Mouse (Mus musculus): ENCODE data around the gene B3gnt7. TPM values are rescaled to one million over a fixed set of nuclear protein-coding genes. Genes with fewer than 3 reads are reported as not detected.
"Not testable (repeated sequence)": the region's sequence is repeated elsewhere in the genome, so short reads cannot be mapped to it uniquely, and the experiment has no call there.

The B3gnt7 gene
- total RNA-seq, 4 experiments from 2014 or later: 0.20 to 0.68 (median 0.46) TPM

- no peak for DNase-seq
Measured at GRCm38 (mm10) chr1:86303063-86303872, 636 bp downstream of the B3gnt7 start.

DNA sequence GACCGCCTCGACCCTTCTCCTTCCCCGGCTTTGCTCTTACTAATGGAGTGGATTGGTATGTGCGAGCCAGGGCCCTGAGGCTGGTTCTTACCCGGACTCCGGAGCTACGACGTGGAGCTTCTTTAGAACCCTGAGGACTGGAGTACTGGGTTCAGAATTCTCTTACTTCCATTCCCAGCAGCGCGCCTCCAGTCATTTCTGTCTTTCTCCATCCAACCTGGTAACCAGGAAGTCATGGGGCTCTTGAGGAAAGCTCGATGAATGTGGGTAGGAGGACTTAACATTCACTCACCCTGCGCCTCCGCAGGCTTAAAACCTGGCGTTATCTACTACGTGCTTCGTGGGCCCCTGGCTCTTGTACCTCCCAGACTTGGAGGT, 1.2 kb downstream of the B3gnt7 start:
- DNase-seq: no peak

GRCm38 (mm10) chr1:86306686-86307085, 4.1 kb downstream of the B3gnt7 start:
- no peak for DNase-seq

GRCm38 (mm10) chr1:86307177-86307762, 4.6 kb downstream of the B3gnt7 start:
- DNase-seq: no peak

DNA sequence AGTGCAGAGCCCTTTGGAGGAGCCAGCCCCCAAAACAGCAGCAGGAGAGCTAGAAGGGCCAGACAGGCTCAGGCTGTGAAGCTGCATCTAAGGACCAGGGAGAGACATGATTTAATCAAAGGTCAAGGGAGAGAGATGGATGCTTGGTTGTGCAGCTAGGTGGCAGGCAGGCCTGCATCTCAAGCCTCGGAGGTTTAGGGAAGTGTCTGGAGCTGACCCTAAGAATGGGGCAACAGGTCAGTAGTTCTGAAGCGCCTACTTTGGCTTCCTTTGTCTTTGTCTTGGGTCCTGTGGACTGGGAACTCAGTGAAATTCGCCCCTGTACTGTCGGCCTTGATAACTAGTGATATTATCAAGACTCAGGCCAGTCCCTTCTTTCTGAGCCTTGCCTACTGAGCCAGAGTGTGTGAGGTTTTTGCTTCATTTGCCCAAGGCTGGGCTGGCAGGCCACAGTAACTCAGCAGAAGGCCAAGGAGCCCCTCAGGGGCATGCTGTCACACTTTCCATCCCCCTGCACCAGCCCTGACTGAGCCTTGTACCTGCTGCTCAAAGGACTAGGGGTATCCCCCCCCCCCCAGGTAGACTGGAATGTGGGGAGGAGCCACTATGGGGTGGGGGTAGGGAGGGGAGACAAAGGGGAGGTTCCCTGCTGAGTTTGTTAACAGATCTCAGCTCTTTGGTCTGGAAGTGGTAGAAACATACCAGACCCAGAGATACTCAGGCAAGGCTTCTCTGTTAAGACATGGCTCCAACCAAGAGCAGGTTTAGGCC, 5.4 kb downstream of the B3gnt7 start:
- DNase-seq: no peak

- no peak for DNase-seq
Measured at GRCm38 (mm10) chr1:86309270-86309833, 6.7 kb downstream of the B3gnt7 start.

- DNase-seq: no peak
Measured at GRCm38 (mm10) chr1:86310536-86311310, 8.1 kb downstream of the B3gnt7 start.

- DNase-seq: no peak
Measured at GRCm38 (mm10) chr1:86311467-86312005, 8.9 kb downstream of the B3gnt7 start.

DNA sequence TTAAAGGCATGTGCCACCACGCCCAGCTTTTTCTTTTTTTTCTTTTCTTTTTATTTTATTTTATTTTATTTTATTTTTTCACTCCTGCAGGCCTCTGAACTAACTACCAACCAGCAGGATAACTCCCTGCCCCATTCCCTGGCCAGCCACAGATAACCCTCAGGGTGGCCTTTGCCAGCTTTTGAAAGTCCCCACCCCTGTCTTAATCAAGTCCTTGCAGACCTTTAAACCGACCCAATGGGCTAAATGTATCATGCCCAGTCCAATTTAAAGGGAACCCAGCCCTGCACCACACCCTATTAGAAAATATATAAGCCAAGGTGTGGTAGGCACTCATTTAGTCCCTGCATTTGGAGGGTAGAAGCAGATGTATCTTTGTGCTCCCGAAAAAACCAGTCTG, 9.6 kb downstream of the B3gnt7 start:
- no peak for DNase-seq

- DNase-seq: no peak
Measured at GRCm38 (mm10) chr1:86313096-86313771, 10.6 kb downstream of the B3gnt7 start.

DNA sequence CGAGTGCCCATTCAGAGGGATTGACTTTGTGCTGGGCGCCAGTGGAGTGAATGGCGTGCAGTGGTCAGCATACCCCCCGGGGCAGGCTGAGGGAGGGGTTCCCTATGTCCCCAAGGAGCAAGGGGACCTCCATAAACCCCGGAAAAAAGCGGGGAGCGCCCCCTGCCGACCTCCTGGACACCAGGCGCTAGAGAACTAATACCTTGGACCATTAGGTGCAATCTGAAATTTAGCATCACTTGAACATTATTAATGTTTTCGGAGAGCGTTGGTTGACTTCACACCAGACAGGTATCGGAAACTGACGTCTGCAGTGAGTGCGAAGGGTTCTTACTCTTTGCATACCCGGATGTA, 11.1 kb downstream of the B3gnt7 start:
- no peak for DNase-seq

DNA sequence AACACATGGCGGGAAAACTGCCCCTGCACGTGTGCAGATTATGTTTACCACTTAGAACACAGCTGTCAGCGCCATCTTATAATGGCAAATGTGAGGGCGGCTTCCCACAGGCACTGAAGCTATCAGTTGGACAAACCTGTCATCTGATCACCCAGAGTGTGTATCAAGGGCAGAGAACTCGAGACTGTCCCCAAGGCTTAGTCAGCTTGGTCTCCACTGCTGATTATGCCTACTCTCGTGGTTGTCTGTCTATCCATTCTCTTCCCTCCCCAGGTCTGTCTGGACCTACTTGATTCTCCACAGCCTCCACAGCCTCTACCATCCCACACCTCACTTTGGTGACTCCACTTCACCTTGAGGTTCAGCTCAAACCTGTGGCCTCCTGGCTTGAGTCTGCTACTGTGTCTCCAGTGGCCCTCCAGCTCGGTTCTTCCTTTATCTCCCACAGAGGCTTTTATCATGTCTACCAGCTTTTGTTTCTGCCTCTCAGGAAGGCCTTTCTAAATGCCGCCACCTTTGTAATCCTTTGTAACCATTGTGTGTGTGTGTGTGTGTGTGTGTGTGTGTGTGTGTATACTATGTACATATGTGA, 18.3 kb downstream of the B3gnt7 start:
- no peak for DNase-seq

DNA sequence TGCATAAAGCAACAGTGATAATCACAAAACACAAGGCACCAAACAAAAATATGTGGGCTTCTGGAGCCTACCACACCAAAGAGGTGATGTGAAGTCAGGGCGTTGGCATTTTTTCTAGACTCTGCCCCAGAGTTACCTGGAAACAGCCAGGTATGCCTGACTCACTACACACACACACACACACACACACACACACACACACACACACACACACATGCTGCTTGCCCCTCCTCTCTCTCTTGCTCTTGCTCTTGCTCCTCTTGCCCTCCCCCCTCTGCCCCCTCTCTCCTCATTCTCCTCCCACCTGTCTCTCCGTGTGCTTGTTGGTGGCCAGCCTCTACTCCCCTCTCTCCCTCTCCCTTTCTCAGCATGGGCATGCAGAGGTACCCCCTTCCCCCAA, 33.7 kb downstream of the B3gnt7 start:
- DNase-seq: no peak

GRCm38 (mm10) chr1:86339156-86339812, 36.7 kb downstream of the B3gnt7 start:
- peak; percentile 48 for DNase-seq

DNA sequence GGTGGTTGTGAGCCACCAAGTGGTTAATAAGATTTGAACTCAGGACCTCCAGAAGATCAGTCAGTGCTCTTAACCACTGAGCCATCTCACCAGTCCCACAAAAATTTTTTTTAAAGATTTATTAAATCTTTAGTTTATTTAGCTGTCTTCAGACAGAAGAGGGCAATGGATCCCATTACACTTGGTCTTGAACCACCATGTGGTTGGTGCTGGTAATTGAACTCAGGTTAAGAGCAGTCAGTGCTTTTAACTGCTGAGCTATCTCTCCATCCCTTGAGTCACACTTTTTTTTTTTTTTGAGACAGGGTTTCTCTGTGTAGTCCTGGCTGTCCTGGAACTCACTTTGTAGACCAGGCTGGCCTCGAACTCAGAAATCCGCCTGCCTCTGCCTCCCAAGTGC, 38.5 kb downstream of the B3gnt7 start:
- DNase-seq: not testable (repeated sequence)

GRCm38 (mm10) chr1:86342371-86342770, 39.7 kb downstream of the B3gnt7 start:
- no peak for DNase-seq

DNA sequence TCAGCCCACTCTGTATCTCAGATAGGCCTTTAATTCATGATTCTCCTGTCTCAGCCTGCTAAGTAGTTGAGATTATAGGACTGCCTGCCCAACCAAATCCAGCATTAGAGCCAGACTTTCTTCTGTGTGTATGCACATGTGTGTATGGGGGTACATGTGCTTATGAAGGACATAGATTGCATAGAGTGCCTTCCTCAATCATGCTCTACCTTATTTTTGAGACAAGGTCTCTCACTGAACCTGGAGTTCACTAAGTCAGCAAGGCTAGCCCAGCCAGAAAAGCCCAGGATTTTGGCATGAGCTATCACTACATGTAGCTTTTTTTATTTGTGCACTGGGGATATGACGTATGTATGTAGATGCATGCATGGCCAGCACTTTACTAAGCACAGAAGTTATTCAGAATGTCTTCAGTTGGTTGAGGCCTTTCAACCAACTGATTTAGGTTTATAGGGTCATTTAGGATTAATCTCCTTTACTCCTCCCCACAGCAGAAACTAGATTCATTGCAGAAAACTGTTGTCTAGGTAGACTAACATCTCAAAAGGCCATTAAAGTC, 40.5 kb downstream of the B3gnt7 start:
- no peak for DNase-seq

DNA sequence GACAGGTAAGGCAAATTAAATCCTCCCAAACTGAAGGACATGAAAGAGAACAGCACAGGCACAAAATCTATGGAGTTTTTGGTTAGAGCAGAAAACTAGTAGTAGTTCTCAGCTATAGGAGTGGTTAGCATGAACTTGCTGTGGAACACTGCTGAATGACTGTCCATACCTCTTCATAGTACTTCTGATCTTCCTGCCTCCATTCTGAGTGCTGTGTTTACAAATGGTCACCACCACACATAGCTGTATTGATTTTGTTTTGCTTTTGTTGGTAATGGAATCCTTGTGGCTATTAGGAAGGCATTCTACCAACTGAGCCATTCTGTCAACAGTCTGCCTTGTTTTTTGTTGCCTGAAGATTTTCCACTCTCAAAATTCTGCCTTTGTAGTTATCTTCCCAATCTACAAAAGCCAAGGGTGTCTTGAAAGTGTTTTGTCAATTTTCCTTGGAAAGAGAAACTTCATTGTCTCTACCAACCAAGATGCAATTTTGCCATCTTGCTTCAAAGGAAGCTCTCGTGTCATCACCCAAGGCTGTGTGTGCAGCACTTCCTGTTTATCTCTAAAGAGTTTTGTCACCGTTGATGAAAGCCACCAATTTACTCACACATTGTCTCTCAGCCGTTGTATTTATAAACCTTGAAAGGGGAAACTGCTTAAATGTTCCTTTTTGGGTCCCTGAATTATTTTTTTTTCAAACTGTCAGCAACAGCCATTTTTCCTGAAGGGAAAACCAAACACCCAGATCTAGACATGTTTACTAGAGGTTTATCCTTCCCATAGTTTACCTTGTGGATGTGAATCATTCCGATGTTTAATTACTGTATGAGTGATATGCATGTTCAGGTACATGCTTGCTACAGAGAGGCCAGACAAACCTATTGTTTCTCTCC, 41.6 kb downstream of the B3gnt7 start:
- no peak for DNase-seq

GRCm38 (mm10) chr1:86345069-86345468, 42.4 kb downstream of the B3gnt7 start:
- no peak for DNase-seq

Measured in adrenal gland, adult 8-10 months (tissue).